Mouse (Mus musculus) E14TG2a.4 (cell line): Measurements from ENCODE around the gene Srd5a1.

Source experiments
- CTCF ChIP-seq: conservative IDR thresholded peaks from 2 replicates; pipeline ENCODE4 v1.5.1; 2014; ENCODE audit warnings: low read length
- NANOG ChIP-seq: IDR thresholded peaks from 2 replicates; pipeline ENCODE4 v1.6.1; 2014; ENCODE audit warnings: borderline replicate concordance, low read length, mixed read lengths

DNA sequence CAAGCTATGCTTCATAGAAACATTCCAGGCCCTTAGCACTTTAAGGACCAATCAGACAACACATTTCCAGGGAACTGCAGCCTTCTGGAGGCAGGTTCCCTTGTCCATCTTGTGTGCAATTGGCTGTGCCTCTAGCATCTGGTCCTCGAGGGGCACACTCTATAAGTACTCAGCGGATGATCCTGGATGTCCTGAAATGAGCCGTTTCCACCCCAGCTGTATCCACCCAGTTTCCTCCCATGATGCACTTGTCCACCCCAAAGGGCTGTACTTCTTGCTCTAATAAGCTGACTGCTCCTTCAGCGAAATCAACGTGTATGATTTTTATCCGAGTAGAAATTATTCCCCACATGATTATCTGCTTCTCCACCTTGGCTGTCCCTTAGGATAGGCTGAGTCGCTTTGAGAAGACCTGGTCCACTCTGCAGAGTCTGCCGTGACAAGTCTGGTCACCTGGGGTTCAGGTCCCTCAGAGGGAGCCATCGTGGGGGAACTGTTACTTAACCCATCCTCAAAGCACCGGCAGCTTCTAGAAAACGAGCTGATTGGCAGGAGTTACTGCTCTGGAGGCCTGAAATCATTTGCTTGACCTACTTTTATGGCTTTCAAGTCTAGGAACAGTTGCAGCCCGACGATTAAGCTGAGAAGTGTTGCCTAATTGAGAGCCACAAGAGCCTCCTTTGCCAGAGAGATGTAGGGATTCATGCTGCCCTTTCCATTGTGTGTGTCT is 34.6 kb upstream of the Srd5a1 start:
- TF ChIP-seq CTCF = no peak
- no peak for TF ChIP-seq NANOG
